Mouse (Mus musculus) macrophage (primary cell): Measurements from ENCODE around the gene Vstm2l. TPM values are rescaled to one million over a fixed set of nuclear protein-coding genes. Genes with fewer than 3 reads are reported as not detected.

Experiments used
- H3K27ac ChIP-seq: fragments of 350-480 bp; formaldehyde crosslinking; 2 replicates; pipeline ENCODE4 v1.9.0; 2021
- H3K36me3 ChIP-seq: fragments of 350-480 bp; formaldehyde crosslinking; 2 replicates; pipeline ENCODE4 v1.9.0; 2021; ENCODE audit errors: inconsistent target
- H3K4me3 ChIP-seq: fragments of 350-480 bp; formaldehyde crosslinking; 2 replicates; pipeline ENCODE4 v1.9.0; 2021; ENCODE audit errors: inconsistent target
- H3K79me2 ChIP-seq: fragments of 350-480 bp; formaldehyde crosslinking; 2 replicates; pipeline ENCODE4 v1.9.0; 2021; ENCODE audit errors: inconsistent target
- WGBS: methylation state at CpG from one replicate; pipeline ENCODE4 v1.1.7; 2026; ENCODE audit warnings: inconsistent platforms; ENCODE audit not compliant: missing documents; 5-methylcytosine and 5-hydroxymethylcytosine counted together
- polyA plus RNA-seq: library from polyadenylated mRNA; stranded (reverse); fragments of 250-400 nt; gene quantifications from 3 replicates; pipeline ENCODE4 v1.2.4, GENCODE M21; 2018; ENCODE audit warnings: inconsistent platforms

Vstm2l gene
- polyA plus RNA-seq, 1 experiment from 2014 or later, result not detected

DNA sequence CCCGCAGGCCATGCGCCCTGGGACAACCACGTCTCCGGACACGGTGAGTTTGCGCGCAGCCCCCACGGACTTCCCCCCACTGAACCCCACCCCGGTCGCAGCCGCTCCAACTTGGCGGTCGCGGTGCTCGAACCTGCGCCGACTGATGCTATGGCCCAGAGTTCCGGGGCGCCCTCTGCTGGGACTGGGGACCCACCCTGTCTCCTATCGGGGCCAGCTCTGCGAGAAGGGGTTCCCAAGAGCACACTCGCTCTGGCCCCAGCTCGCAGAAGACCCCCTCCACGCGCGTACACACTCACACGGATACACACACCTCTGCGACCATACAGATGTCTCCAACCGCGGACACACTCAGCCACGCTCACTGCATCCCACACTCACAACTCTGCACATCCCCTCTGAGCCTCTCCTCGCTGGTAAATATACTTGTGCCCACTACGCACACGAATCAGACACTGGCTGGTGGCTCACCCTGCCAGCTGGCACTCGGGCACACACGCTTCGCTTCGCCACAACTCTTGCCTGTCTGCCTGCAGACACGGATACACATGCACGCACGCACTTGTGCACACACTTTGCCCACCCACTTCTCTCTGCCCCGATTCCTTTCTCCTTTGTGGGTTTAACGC lies 550 bp downstream of the Vstm2l start:
- Histone ChIP-seq H3K4me3 (no peak overlapping the region), H3K36me3 (no peaks in the 10 kb centered on the region), H3K27ac (no peak overlapping the region), H3K79me2 (no peaks in the 10 kb centered on the region)
- WGBS, result 44% methylated on average over 41 of the region's 43 CpGs

DNA sequence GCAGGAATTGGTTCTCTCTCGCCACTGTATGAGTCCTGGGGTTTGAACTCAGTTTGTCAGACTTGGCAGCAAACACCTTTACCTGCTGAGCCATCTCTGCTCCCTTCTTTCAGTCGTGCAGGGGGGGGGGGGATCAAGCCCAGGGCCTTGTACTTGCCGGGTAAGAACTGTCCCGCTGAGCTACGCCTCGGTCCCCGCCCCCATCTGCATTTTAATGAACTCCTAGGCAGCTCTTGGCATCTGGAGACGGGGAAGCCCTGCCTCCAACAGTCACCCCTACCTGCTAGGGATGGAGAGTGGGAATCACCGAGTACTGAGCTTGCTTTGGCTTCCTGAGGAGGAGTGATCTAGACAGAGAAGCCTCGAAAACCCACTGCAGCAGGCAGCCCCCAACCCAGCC lies 4.1 kb downstream of the Vstm2l start:
- Histone ChIP-seq H3K79me2 (no peaks in the 10 kb centered on the region), H3K36me3 (no peaks in the 10 kb centered on the region), H3K4me3 (no peak overlapping the region), H3K27ac (no peak overlapping the region)
- WGBS, result 24% methylated on average over 10 of the region's 10 CpGs

DNA sequence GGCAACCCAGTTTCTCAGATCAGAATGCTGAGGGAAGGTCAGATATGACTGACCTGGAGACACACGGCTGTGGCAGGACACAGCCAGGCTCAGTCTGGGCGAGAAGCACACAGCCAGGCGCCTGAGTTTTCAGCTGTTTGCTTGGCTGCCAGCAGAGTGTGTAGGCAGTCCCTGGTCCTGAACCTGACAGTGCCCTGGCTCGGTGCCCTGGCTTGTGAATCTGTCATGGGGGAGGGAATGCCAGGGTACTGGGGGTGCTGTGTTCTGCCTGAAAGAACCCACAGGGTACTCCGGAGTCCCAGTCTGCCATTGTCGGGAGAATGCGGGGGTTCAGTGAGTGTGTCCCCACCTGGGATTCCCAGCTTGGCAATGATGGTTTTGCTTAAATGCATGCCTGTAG lies 7.1 kb downstream of the Vstm2l start:
- 71% methylated on average over 7 of the region's 7 CpGs for WGBS
- Histone ChIP-seq H3K79me2 (no peaks in the 10 kb centered on the region), H3K27ac (no peak overlapping the region), H3K4me3 (no peak overlapping the region), H3K36me3 (no peaks in the 10 kb centered on the region)

DNA sequence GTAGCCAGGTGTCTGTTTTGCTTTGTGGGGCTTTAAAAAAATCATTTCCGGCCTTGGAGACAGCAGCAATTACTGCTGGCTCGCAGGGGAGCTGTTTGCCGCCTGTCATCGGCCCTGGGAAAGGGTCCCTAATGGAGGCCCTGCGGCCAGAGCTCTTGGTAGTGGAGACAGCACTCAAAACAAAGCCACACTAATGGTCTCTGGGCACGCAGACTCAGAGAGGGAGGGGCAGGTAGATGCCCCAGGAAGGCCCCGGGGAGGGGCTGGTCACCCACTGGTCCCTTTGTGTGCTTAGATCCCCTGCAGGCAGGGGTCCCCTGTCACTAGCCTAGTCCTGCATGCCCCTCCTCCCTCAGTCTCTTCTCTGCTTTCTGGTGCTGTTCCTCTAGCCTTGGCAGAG lies 9.0 kb downstream of the Vstm2l start:
- Histone ChIP-seq H3K36me3 (no peaks in the 10 kb centered on the region), H3K79me2 (no peaks in the 10 kb centered on the region), H3K27ac (no peak overlapping the region), H3K4me3 (no peak overlapping the region)
- 3% methylated on average over 7 of the region's 7 CpGs for WGBS

DNA sequence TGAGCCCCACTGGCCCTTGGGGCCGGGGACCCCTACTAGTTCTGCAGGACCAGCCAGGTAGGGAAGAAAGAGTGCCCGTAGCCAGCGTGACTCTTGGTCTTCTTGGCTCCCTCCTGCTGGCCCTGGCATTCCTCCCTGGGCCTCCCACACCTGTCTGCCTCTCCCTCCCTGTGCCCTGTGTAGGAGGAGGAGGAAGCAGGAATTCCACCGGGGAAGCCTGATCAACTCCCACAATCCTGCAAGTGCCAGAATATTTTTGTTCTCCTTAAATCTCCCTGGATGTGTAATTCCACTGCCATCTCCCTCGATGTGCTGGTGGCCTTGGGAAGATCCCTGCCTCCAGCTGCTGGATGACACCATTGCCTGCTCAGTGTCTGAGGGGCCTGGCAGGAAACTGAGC lies 10.1 kb downstream of the Vstm2l start:
- 82% methylated on average over 5 of the region's 5 CpGs for WGBS
- Histone ChIP-seq H3K79me2 (no peaks in the 10 kb centered on the region), H3K27ac (no peak overlapping the region), H3K36me3 (no peaks in the 10 kb centered on the region), H3K4me3 (no peak overlapping the region)

DNA sequence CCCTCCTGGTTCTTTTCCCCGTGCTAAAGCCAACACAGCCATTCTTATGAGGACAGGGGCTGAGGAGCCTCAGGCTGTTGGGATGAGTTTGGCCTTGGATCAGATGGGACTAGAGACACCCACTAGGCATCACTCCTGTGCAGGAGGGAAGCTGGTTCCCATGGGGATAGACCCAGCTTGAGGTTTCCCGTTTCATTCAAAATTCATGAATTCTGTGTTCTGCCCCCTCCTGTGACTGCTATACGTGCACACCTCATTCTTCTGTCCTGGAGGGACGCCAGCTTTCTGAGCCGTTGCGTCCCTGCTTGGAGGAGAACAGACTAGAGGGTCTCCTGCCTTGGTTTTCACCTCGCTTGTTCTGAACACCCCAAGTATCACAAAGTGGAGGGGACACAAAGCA lies 12.0 kb downstream of the Vstm2l start:
- Histone ChIP-seq H3K4me3 (no peak overlapping the region), H3K79me2 (no peaks in the 10 kb centered on the region), H3K36me3 (no peaks in the 10 kb centered on the region), H3K27ac (no peak overlapping the region)
- WGBS, result 80% methylated on average over 7 of the region's 7 CpGs

DNA sequence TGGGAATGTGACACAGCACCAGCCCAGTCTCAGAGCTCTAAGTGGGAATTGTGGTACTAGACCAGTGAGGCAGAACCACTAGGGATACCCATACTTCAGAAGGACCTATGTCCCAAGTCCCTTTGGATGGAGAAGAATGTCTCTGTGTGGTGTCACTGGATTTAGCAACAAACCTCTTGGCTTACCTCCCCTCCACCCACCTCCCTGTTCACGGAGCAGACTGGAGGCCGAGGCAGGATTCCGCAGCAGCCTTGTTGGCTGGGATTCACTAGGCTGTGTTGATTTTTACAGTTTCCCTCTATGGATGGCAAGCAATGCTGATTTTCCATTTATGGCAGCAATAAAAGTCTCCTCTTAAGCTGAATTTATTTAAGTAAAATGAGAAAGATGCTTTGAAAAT lies 12.5 kb downstream of the Vstm2l start:
- Histone ChIP-seq H3K79me2 (no peaks in the 10 kb centered on the region), H3K4me3 (no peak overlapping the region), H3K36me3 (no peaks in the 10 kb centered on the region), H3K27ac (no peak overlapping the region)
- WGBS, result 79% methylated on average over 3 of the region's 3 CpGs

DNA sequence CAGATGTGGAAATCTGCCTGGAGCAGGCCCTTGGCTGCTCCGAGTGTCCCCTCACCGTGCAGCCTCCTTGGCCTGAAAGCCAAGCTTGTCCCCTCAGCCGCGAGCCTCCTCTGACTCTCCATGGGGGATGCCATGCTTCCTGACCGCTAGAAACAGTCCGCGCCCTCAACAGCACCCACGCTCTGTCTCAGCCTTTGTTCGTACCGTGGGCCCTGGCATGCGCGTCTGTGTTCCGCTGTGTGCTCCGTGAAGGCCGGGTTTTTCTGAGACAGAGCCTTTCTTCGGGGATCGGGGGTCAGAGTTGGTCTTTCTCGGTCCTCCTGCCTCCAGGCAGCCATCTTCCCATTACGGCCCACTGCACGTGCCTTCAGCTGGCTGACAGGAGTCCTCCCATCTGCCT lies 12.9 kb downstream of the Vstm2l start:
- 67% methylated on average over 20 of the region's 20 CpGs for WGBS
- no peaks in the 10 kb centered on the region for H3K79me2 ChIP-seq
- no peak overlapping the region for H3K27ac ChIP-seq
- H3K36me3 ChIP-seq, result no peaks in the 10 kb centered on the region
- H3K4me3 ChIP-seq, result no peak overlapping the region

DNA sequence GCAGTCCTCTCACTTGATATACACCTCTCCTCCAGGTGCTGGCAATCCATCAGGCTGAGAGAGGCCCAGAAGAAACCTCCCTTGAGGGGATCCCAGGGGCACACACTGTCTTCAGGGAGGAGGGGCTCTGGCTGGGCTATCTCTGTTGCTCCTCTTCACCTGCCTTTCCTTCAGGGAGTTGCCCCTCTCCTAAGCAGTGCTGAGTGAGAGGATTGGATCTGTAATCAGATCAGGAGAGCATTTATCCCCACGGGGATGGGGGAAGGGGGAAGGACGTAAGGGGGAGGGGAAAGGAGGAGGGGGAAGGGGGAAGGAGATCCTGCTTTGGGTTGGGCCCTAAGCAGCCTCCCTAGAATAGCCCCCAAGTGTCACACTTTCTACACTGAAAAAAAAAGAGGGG lies 13.4 kb downstream of the Vstm2l start:
- 19% methylated on average over 2 of the region's 2 CpGs for WGBS
- Histone ChIP-seq H3K79me2 (no peaks in the 10 kb centered on the region), H3K27ac (no peak overlapping the region), H3K4me3 (no peak overlapping the region), H3K36me3 (no peaks in the 10 kb centered on the region)

DNA sequence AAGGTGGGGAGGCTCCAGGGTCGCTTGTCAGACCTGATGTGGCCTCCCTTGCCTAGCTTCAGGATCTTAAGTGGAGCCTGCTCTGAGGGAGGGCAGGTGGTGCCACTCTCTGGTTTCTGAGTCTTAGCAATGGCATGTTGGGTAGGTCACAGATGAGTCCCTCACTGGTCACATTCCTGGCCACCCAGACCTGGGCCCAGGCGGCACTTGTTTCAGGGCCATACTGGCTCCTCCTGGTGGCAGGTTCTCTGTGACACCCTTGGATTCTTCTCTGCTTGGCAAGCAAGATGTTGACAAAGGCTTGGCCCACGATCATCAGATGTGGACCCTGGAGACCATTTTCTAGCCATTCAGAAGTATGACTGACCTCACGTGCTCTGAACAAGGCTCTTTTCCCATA lies 18.2 kb downstream of the Vstm2l start:
- WGBS, result 82% methylated on average over 4 of the region's 4 CpGs
- no peaks in the 10 kb centered on the region for H3K36me3 ChIP-seq
- no peaks in the 10 kb centered on the region for H3K79me2 ChIP-seq
- H3K4me3 ChIP-seq, result no peak overlapping the region
- H3K27ac ChIP-seq, result no peak overlapping the region

DNA sequence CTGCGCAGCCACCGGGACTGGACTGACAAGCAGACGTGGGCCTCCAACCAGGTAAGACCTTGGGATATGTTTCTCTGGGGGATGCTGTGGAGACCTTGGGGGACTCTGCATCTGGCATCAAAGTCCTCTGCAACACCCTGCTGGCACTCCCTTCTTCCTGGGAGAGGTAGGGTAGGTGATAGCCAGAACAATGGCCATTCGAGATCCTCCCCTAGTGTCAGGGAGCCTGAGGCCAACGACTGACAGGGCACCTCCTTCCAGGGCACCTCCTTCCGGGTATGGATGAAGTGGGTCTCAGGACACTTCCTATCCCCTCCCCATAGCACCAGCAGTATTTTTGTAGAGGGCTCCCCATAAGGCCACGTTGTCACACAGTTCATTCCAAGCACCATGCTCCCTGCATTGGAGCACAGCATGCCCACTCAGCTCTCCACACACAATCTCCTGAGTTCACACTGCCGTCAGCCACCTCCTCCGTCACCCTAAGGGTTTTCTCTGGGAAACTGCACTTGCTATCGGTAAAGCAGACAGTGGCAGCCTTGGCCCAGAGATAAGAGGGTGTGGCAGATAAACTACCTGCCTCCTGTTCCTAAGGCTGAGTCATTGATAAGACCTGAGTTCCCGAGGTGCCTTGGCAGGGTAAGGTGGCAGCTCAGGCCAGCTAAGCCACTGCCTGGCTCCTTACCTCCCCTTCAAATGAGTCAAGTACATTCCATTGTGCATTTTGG lies 21.2 kb downstream of the Vstm2l start:
- no peaks in the 10 kb centered on the region for H3K79me2 ChIP-seq
- no peaks in the 10 kb centered on the region for H3K36me3 ChIP-seq
- no peak overlapping the region for H3K27ac ChIP-seq
- no peak overlapping the region for H3K4me3 ChIP-seq
- WGBS, result 77% methylated on average over 11 of the region's 11 CpGs

DNA sequence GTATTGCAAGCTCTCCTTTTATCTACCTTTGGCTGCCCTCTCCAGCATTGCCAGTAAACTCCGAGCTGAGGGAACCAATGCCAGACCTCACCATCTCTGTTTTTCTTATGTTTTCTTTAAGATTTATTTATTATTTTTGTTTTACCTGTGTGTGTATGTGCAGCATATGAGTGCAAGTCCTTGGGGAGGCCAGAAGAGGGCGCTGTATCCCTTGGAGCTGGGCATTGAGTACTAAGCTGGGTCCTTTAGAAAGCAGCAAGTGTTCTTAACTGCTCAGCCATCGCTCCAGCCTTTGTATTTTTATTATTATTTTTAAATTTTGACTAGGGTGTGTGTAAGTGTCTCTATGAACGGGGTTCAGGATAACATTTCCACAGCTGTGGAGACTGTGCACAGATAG lies 22.2 kb downstream of the Vstm2l start:
- H3K36me3 ChIP-seq, result no peaks in the 10 kb centered on the region
- no peak overlapping the region for H3K27ac ChIP-seq
- no peaks in the 10 kb centered on the region for H3K79me2 ChIP-seq
- 84% methylated on average over 4 of the region's 4 CpGs for WGBS
- H3K4me3 ChIP-seq, result no peak overlapping the region

DNA sequence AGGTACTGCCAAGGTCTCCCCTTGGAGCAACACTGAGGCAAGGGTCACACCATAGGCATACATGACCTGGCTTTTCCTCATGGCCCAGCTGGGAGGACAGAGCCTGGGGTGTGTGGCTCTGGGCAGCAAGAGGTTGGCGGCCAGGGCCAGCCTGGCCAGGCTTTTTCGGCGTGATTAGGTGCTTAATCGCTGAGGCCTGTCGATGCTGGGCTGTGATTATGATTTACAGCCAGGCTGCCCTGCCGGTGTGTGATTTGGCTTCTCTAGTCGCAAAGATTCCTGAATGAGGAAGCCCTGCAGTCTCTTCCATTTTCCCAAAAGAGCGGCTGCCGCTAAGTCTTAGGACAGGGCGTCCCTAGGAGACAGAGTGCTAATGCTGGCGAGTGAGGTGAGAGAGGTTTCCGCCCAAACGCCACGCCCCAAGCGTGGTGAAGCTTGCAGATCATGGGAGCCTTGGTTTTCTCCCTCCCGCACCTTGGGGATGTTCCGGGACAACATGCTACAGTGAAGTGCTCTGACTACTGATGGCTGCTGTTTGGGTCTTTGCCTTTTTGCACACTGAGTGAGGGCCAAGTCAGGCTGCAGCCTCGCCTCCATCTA lies 26.2 kb downstream of the Vstm2l start:
- 6% methylated on average over 18 of the region's 18 CpGs for WGBS
- Histone ChIP-seq H3K79me2 (no peaks in the 10 kb centered on the region), H3K4me3 (no peak overlapping the region), H3K27ac (no peak overlapping the region), H3K36me3 (no peaks in the 10 kb centered on the region)

DNA sequence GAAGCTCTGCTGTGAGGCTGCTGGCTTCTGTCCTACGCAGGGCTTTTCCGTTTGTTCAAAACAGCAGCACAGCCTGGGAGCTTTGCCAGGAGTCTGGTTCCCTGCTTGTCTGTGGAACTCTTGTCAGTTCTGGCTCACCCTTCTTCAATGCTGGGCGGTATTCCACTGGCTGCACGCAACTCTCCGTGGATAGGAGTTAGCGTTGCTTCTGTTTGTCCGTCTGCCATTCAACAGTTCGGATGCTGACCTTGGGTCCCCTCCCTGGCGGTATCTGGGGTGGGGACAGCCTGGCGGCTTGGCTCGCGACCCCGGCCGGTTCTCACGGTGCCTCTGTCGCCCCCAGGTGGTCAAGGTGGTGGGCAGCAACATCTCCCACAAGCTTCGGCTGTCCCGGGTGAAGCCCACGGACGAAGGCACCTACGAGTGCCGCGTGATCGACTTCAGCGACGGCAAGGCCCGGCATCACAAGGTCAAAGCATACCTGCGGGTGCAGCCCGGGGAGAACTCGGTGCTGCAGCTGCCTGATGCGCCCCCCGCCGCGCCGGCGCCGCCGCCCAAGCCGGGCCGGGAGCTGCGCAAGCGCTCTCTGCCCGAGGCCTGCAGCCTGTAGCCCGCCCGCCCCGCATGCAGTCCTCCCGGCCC lies 29.2 kb downstream of the Vstm2l start:
- WGBS, result 3% methylated on average over 47 of the region's 47 CpGs
- Histone ChIP-seq H3K4me3 (no peak overlapping the region), H3K36me3 (no peaks in the 10 kb centered on the region), H3K79me2 (no peaks in the 10 kb centered on the region), H3K27ac (no peak overlapping the region)
